Mouse (Mus musculus) lung, postnatal 14 days (tissue): ENCODE results near the gene Ppp1r9a.

Experiments used
- DNase-seq: peaks from one replicate; pipeline ENCODE4 v3.0.0; 2021

Ppp1r9a gene

GRCm38 (mm10) chr6:4962197-4962596, 59.5 kb downstream of the Ppp1r9a start:
- DNase-seq = no peak

GRCm38 (mm10) chr6:4963049-4963448, 60.3 kb downstream of the Ppp1r9a start:
- no peak for DNase-seq

GRCm38 (mm10) chr6:4967236-4967635, 64.5 kb downstream of the Ppp1r9a start:
- no peak for DNase-seq

- DNase-seq = peak; percentile 30
Measured at GRCm38 (mm10) chr6:4971229-4971628, 68.5 kb downstream of the Ppp1r9a start.

GRCm38 (mm10) chr6:4972808-4973207, 70.1 kb downstream of the Ppp1r9a start:
- peak; percentile 37 for DNase-seq

- peak; percentile 30 for DNase-seq
Measured at GRCm38 (mm10) chr6:4973337-4973736, 70.6 kb downstream of the Ppp1r9a start.

GRCm38 (mm10) chr6:4977515-4977914, 74.8 kb downstream of the Ppp1r9a start:
- no peak for DNase-seq

- DNase-seq = no peak
Measured at GRCm38 (mm10) chr6:4978249-4978648, 75.5 kb downstream of the Ppp1r9a start.

GRCm38 (mm10) chr6:4978897-4979296, 76.2 kb downstream of the Ppp1r9a start:
- no peak for DNase-seq

GRCm38 (mm10) chr6:4980113-4980512, 77.4 kb downstream of the Ppp1r9a start:
- DNase-seq = no peak

- DNase-seq = peak; percentile 58
Measured at GRCm38 (mm10) chr6:4982686-4983162, 80.0 kb downstream of the Ppp1r9a start.

GRCm38 (mm10) chr6:4985668-4986067, 83.0 kb downstream of the Ppp1r9a start:
- no peak for DNase-seq

- no peak for DNase-seq
Measured at GRCm38 (mm10) chr6:4987084-4987483, 84.4 kb downstream of the Ppp1r9a start.

- no peak for DNase-seq
Measured at GRCm38 (mm10) chr6:4988688-4989087, 86.0 kb downstream of the Ppp1r9a start.

- DNase-seq = no peak
Measured at GRCm38 (mm10) chr6:4992308-4992707, 89.6 kb downstream of the Ppp1r9a start.

GRCm38 (mm10) chr6:4993600-4994160, 91.0 kb downstream of the Ppp1r9a start:
- DNase-seq = no peak

GRCm38 (mm10) chr6:4994161-4994919, 91.6 kb downstream of the Ppp1r9a start:
- no peak for DNase-seq

- DNase-seq = no peak
Measured at GRCm38 (mm10) chr6:4997599-4997998, 94.9 kb downstream of the Ppp1r9a start.

- DNase-seq = no peak
Measured at GRCm38 (mm10) chr6:4998929-4999328, 96.2 kb downstream of the Ppp1r9a start.

- no peak for DNase-seq
Measured at GRCm38 (mm10) chr6:5000788-5001187, 98.1 kb downstream of the Ppp1r9a start.

GRCm38 (mm10) chr6:5005491-5006275, 103.0 kb downstream of the Ppp1r9a start:
- no peak for DNase-seq

GRCm38 (mm10) chr6:5006283-5006946, 103.7 kb downstream of the Ppp1r9a start:
- DNase-seq = no peak

- no peak for DNase-seq
Measured at GRCm38 (mm10) chr6:5008166-5008565, 105.4 kb downstream of the Ppp1r9a start.
